Mouse (Mus musculus) forebrain, postnatal 0 days (tissue): ENCODE measurements around the gene Syt13. TPM values are rescaled to one million over a fixed set of nuclear protein-coding genes. Genes with fewer than 3 reads are reported as not detected.

Experiments used
- ATAC-seq: fragments of 200-750 bp; cut with Nextera tagmentation; 2 replicates; pipeline ENCODE4 v1.8.0; 2017; ENCODE audit warnings: mild to moderate bottlenecking, moderate library complexity
- DNase-seq: peaks from one replicate; pipeline ENCODE4 v3.0.0-alpha.2; 2015
- H3K27ac ChIP-seq: fragments of 300-500 bp; sonication (generic); 2 replicates; pipeline ENCODE4 v1.5.1; 2014; ENCODE audit warnings: low read depth, mild to moderate bottlenecking, antibody characterized with exemption, low read length, moderate library complexity, mixed read lengths
- H3K27me3 ChIP-seq: fragments of 300-500 bp; sonication (generic); 2 replicates; pipeline ENCODE4 v1.6.1; 2014; ENCODE audit warnings: mild to moderate bottlenecking, low read length, mixed read lengths; ENCODE audit not compliant: insufficient read depth
- H3K36me3 ChIP-seq: fragments of 300-500 bp; sonication (generic); 2 replicates; pipeline ENCODE4 v1.6.1; 2014; ENCODE audit warnings: mild to moderate bottlenecking, moderate library complexity; ENCODE audit not compliant: insufficient read depth
- H3K4me1 ChIP-seq: fragments of 300-500 bp; sonication (generic); 2 replicates; pipeline ENCODE4 v1.6.1; 2014; ENCODE audit warnings: antibody characterized with exemption; ENCODE audit not compliant: insufficient read depth
- H3K4me2 ChIP-seq: fragments of 300-500 bp; sonication (generic); 2 replicates; pipeline ENCODE4 v1.6.1; 2014; ENCODE audit warnings: low read depth, mild to moderate bottlenecking, moderate library complexity
- H3K4me3 ChIP-seq: fragments of 300-500 bp; sonication (generic); 2 replicates; pipeline ENCODE4 v1.5.1; 2014; ENCODE audit warnings: low read depth, low read length, mixed read lengths
- H3K9ac ChIP-seq: fragments of 300-500 bp; sonication (generic); 2 replicates; pipeline ENCODE4 v1.6.1; 2014; ENCODE audit warnings: mild to moderate bottlenecking
- H3K9me3 ChIP-seq: fragments of 300-500 bp; sonication (generic); 2 replicates; pipeline ENCODE4 v1.6.1; 2016; ENCODE audit warnings: low read length
- CTCF ChIP-seq: sonication (generic); IDR thresholded peaks from 2 replicates; pipeline ENCODE4 v1.5.1; 2016; ENCODE audit warnings: antibody characterized with exemption, control low read depth, low read depth
- WGBS: fragments of 180-500 bp; shearing (Covaris S2); extraction: QIAGEN DNeasy Blood & Tissue Kit; methylation state at CpG from one replicate; pipeline ENCODE4 v1.1.7; 2014; 5-methylcytosine and 5-hydroxymethylcytosine counted together
- polyA plus RNA-seq: library from polyadenylated mRNA; unstranded; fragments of >200 nt; fragmentation: Nextera tagmentation; extraction: Ambion mirVana; gene quantifications from 2 replicates; pipeline ENCODE4 v1.2.1, GENCODE M21; 2015
- total RNA-seq: library from RNA; depleted of rRNA; stranded (reverse); fragments of >200 nt; gene quantifications from 2 replicates; pipeline ENCODE4 v1.2.3, GENCODE M21; 2014

Syt13 gene
- total and polyA plus RNA-seq, 2 experiments from 2014 or later: 58.4 to 103 TPM

DNA sequence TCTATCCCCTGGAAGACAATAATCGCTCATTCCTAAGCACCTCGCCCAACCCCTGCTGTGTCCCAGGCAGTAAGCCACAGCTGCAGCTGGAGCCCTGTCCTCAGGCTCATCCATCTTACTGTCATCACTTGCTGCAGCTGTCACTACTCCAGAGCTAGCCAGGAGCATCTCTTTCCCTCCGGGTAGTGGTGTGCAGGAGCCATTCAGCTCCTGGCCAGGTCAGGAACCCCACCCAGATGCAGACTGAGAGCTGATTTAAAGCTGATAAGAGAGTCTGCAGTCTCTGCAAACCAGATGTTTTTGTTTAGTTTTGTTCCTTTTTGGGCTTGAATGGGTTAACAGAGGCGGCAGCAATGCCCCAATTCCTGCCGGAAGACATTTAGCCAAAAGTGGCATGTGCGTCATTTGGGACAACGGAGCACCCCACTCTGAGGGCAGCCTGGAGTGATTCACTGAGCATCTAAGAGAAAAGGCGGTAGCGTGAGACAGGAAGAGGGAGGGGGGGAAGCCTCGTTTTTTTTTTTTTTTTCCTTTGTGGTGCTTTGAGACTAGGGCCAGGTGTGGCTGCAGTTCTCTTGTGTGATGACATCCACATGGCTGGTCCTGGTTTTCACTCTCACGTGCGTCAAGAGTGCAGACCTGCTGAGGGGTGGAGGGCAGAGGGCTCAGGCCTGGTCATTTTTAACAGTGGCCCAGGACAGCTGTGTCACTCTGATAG, 33.2 kb downstream of the Syt13 start:
- peak; percentile 40; the same call in 1 of the 2 replicates for ATAC-seq
- WGBS: 17% methylated on average over 12 of the region's 12 CpGs
- no peaks in the 10 kb centered on the region for H3K27me3 ChIP-seq
- H3K4me2 ChIP-seq: no peak overlapping the region
- no peak overlapping the region for H3K27ac ChIP-seq
- H3K4me3 ChIP-seq: no peak overlapping the region
- H3K4me1 ChIP-seq: no peaks in the 10 kb centered on the region
- no peaks in the 10 kb centered on the region for H3K9me3 ChIP-seq
- no peak overlapping the region for H3K9ac ChIP-seq
- peak; percentile 9 for DNase-seq
- no peaks in the 10 kb centered on the region for H3K36me3 ChIP-seq
- TF ChIP-seq CTCF: no peak

DNA sequence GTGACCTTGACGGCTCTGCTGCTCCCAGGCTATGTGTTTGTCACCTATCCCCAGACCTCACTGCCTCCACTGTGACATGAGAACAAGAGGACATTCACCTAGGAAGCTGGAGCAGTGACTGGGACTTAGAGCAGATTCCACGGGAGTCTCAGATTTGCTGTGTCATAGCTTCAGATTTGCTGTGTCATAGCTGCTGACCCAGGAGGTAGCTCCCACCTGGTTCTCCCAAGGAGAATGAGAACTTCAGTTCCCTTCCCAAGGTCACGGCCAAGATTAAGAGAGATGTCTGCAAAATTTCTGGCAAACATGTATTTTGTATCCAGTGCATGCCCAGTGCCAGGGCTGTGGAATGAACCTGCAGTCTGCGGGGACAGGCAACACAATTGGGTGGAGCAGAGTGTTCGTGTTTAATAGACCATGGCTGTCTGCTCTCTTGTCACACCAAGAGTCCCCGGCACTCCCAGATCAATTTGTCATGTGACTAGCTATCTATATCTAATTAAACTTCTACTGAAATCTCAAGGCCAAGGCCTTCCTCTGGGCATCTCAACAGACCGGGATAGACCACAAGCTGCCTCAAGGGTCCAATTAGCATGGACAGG, 33.9 kb downstream of the Syt13 start:
- no peaks in the 10 kb centered on the region for H3K9me3 ChIP-seq
- 62% methylated on average over 7 of the region's 7 CpGs for WGBS
- ATAC-seq (no peak), DNase-seq (no peak)
- H3K4me3 ChIP-seq: no peak overlapping the region
- H3K27me3 ChIP-seq: no peaks in the 10 kb centered on the region
- H3K9ac ChIP-seq: no peak overlapping the region
- no peak for TF ChIP-seq CTCF
- H3K36me3 ChIP-seq: no peaks in the 10 kb centered on the region
- no peaks in the 10 kb centered on the region for H3K4me1 ChIP-seq
- no peak overlapping the region for H3K4me2 ChIP-seq
- H3K27ac ChIP-seq: no peak overlapping the region

DNA sequence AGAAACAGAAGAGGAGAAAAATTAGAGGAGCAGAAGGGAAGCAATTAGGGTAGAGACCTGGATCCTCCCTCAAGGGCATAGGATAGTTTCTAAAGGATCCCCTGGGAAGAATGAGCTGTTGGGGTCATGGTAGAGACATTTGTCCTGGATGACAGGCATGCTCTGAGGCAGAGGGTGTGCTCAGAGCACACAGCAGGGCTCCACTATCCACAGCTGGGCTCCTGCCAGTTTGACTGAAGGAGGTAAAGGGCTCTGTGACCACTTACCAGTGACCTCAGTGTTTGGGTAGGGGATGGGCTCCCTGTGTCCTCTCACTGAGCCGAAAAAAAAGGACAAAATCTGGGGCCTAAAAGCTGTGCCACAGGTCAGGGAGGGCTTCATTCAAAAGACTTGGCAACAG, 34.6 kb downstream of the Syt13 start:
- H3K4me2 ChIP-seq: no peak overlapping the region
- no peaks in the 10 kb centered on the region for H3K36me3 ChIP-seq
- no peak for DNase-seq
- TF ChIP-seq CTCF: no peak
- H3K4me1 ChIP-seq: no peaks in the 10 kb centered on the region
- H3K9ac ChIP-seq: no peak overlapping the region
- H3K9me3 ChIP-seq: no peaks in the 10 kb centered on the region
- no peak for ATAC-seq
- no peak overlapping the region for H3K4me3 ChIP-seq
- H3K27me3 ChIP-seq: no peaks in the 10 kb centered on the region
- H3K27ac ChIP-seq: no peak overlapping the region
- 17% methylated on average over 1 of the region's 1 CpGs for WGBS

DNA sequence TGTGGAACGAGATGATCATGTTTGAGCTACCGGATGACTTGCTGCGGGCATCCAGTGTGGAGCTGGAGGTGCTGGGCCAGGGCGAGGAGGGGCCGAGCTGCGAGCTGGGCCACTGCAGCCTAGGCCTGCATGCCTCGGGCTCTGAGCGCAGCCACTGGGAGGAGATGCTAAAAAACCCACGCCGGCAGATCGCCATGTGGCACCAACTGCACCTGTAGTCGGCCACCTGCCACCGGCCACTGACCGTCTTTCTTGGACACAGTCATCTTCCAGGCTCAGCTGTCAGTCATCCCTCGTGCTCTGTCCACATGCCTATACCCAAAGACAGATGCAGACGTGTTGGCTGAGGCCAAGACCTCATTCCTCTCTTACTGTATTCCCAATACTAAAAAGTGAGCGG, 38.6 kb downstream of the Syt13 start:
- TF ChIP-seq CTCF: no peak
- DNase-seq: no peak
- no peaks in the 10 kb centered on the region for H3K9me3 ChIP-seq
- 88% methylated on average over 17 of the region's 17 CpGs for WGBS
- no peaks in the 10 kb centered on the region for H3K4me1 ChIP-seq
- no peak overlapping the region for H3K4me3 ChIP-seq
- no peak overlapping the region for H3K27ac ChIP-seq
- H3K27me3 ChIP-seq: no peaks in the 10 kb centered on the region
- no peaks in the 10 kb centered on the region for H3K36me3 ChIP-seq
- H3K9ac ChIP-seq: no peak overlapping the region
- no peak for ATAC-seq
- H3K4me2 ChIP-seq: no peak overlapping the region

DNA sequence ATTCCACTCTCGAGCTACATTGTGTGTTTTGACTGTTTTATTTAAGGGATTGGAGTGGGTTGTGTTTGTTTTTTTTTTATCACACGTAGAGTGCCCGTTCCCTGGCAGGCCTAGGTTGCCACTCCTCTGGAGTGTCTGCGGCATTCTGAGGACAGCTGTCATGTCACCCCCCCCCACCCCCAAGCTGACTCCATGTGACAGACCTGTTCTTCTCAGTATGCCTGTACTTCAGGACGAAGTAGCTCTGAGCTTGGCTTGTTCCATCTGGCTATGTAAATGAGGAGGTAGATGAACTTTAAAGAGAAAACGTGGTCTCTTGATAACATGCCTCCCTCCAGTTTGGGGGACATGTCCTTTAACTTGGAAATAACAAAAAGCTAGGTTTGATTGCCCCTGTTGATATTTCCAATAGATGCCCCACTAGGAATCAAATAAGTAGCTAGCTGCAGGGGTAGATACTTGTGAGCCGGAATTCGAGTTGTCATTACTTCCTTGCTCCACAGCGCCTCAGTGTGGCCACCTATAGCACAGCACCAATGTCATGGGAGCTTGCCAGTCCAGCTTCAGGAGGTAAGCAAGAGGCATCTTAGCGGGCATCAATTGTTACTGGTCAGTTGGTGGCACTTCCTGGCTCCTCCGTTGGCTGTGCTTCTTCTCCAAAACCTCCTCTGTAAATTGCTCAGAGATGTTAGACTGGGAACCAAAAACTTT, 39.7 kb downstream of the Syt13 start:
- no peaks in the 10 kb centered on the region for H3K27me3 ChIP-seq
- no peak overlapping the region for H3K9ac ChIP-seq
- no peak overlapping the region for H3K4me3 ChIP-seq
- ATAC-seq (no peak), DNase-seq (peak; percentile 66)
- WGBS: 31% methylated on average over 11 of the region's 11 CpGs
- TF ChIP-seq CTCF: peak; percentile 85
- H3K36me3 ChIP-seq: no peaks in the 10 kb centered on the region
- no peaks in the 10 kb centered on the region for H3K9me3 ChIP-seq
- H3K4me2 ChIP-seq: no peak overlapping the region
- no peaks in the 10 kb centered on the region for H3K4me1 ChIP-seq
- no peak overlapping the region for H3K27ac ChIP-seq

DNA sequence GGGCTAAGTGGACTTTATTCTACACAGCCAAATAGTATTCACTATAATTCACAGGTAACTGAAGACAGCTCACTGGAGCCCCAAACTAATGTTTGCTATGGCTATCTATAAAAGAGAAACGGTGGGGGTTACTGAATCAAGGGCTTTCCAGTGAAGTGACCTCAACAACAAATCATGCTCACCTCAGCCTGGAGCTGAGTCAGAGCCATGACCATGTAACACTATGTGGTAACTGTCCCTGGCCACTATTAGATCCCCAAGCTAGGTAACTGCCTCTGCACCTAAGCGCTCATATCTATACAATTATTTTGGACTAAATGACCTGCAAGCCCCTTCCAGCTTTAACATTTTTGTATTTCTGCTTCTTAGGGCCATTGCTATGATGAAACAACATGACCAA, 42.0 kb downstream of the Syt13 start:
- Histone ChIP-seq H3K9ac (no peak overlapping the region), H3K4me3 (no peak overlapping the region), H3K4me2 (no peak overlapping the region), H3K27me3 (no peaks in the 10 kb centered on the region), H3K9me3 (no peaks in the 10 kb centered on the region), H3K36me3 (no peaks in the 10 kb centered on the region), H3K4me1 (no peaks in the 10 kb centered on the region), H3K27ac (no peak overlapping the region)
- 88% methylated on average over 2 of the region's 2 CpGs for WGBS
- DNase-seq: no peak
- TF ChIP-seq CTCF: no peak
- ATAC-seq: no peak

DNA sequence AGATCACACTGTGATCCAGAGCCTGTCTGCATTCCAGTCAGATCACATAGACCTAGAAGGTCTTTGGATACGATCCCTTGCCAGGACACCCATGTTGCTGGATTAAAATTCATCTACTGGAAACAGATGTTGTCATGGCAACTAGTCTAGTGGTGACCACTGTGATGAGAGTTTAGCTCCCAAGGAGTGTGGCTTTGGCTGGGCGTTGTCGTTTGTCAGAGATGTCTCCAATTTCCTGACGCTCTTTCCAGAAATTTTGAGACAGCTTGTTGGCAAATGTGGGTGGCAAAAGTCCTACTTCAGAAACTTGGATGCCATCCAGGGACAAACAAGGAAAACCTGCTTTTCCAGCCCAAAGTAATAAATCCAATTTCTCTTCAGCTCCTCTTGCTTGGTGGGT, 43.7 kb downstream of the Syt13 start:
- no peaks in the 10 kb centered on the region for H3K4me1 ChIP-seq
- 44% methylated on average over 4 of the region's 4 CpGs for WGBS
- H3K9me3 ChIP-seq: no peaks in the 10 kb centered on the region
- H3K27me3 ChIP-seq: no peaks in the 10 kb centered on the region
- DNase-seq (peak; percentile 47), ATAC-seq (no peak; the same call in 1 of the 2 replicates)
- no peaks in the 10 kb centered on the region for H3K36me3 ChIP-seq
- no peak overlapping the region for H3K4me3 ChIP-seq
- H3K4me2 ChIP-seq: no peak overlapping the region
- H3K9ac ChIP-seq: no peak overlapping the region
- H3K27ac ChIP-seq: no peak overlapping the region
- TF ChIP-seq CTCF: no peak
